Mouse (Mus musculus): ENCODE measurements at regions not wholly inside any gene's neighbourhood (a gene's known extent, or its start where the extent isn't known, plus 50 kb on each side); places are given as distances from the start of the nearest gene placed in this dataset.

DNA sequence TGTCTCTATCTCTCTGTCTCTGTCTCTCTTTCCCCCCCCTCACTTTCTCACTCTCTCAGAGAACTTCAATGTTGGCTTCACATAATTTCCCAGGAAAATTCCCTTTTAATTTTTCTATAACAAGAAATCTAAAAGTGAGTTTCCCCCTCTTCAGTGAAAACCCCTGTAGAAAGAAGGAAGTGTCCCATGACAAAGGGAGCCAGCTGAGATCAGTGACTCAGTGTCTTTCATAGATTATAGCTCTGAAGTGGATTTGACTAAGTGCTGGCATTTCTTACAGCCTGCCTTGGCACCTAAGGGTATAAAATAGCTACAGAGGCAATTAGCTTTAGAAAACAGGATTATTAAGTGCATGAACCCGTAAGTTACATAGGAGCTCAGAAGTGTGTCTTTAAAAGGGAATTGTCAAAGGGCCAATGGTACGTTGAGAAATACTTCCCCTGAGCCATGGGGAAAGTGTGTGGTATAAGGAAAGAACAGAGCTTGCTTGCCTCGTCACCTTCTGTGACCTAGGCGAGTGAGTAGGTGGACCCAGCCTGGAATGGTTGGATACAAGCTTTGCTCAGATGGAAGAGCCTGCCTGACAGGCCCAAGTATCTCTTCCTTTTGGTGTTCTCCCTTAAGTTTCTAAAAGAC is 137.3 kb upstream of the Prdm1 start:
- Histone ChIP-seq H3ac (ENCODE audit: control insufficient read depth, insufficient read length, low read depth) (no peak overlapping the region), H3K4me3 (ENCODE audit: insufficient read depth, poor library complexity, severe bottlenecking) (no peak overlapping the region), H3K27me3 (ENCODE audit: control insufficient read depth, insufficient read depth, insufficient read length) (no peaks in the 10 kb centered on the region), H3K79me3 (ENCODE audit: low read depth) (no peaks in the 10 kb centered on the region), H3K36me3 (ENCODE audit: control insufficient read depth, insufficient read depth) (no peaks in the 10 kb centered on the region), H3K79me2 (ENCODE audit: control insufficient read depth, insufficient read depth) (no peaks in the 10 kb centered on the region)
- no peak for TF ChIP-seq MYOG (IDR thresholded peaks at IDR 0.05; ENCODE audit: control insufficient read depth, extremely low read depth, insufficient read length)
- TF ChIP-seq USF1 (IDR thresholded peaks at IDR 0.05; ENCODE audit: low read depth): no peak
- TF ChIP-seq MYOD1 (IDR thresholded peaks at IDR 0.05; ENCODE audit: control insufficient read depth, insufficient read length, low read depth): no peak
- TF ChIP-seq CEBPB (IDR thresholded peaks at IDR 0.05; ENCODE audit: low read depth): no peak
- no peak for TF ChIP-seq CTCF (IDR thresholded peaks at IDR 0.05; ENCODE audit: control insufficient read depth, insufficient read depth, insufficient read length)
- TF ChIP-seq FOSL1 (IDR thresholded peaks at IDR 0.05; ENCODE audit: insufficient read depth, low read length, poor library complexity, severe bottlenecking): no peak

GRCm38 (mm10) chr10:44659499-44659898 is 131.2 kb upstream of the Prdm1 start:
- Histone ChIP-seq H3K79me3 (ENCODE audit: low read depth) (no peaks in the 10 kb centered on the region), H3ac (ENCODE audit: control insufficient read depth, insufficient read length, low read depth) (no peak overlapping the region), H3K79me2 (ENCODE audit: control insufficient read depth, insufficient read depth) (no peaks in the 10 kb centered on the region), H3K36me3 (ENCODE audit: control insufficient read depth, insufficient read depth) (no peaks in the 10 kb centered on the region), H3K4me3 (ENCODE audit: insufficient read depth, poor library complexity, severe bottlenecking) (no peak overlapping the region), H3K27me3 (ENCODE audit: control insufficient read depth, insufficient read depth, insufficient read length) (no peaks in the 10 kb centered on the region)
- TF ChIP-seq MYOD1 (IDR thresholded peaks at IDR 0.05; ENCODE audit: control insufficient read depth, insufficient read length, low read depth) (no peak), CEBPB (IDR thresholded peaks at IDR 0.05; ENCODE audit: low read depth) (no peak), CTCF (IDR thresholded peaks at IDR 0.05; ENCODE audit: control insufficient read depth, insufficient read depth, insufficient read length) (no peak), FOSL1 (IDR thresholded peaks at IDR 0.05; ENCODE audit: insufficient read depth, low read length, poor library complexity, severe bottlenecking) (no peak), MAX (IDR thresholded peaks at IDR 0.05) (no peak), USF1 (IDR thresholded peaks at IDR 0.05; ENCODE audit: low read depth) (no peak), MYOG (IDR thresholded peaks at IDR 0.05; ENCODE audit: control insufficient read depth, extremely low read depth, insufficient read length) (no peak)

DNA sequence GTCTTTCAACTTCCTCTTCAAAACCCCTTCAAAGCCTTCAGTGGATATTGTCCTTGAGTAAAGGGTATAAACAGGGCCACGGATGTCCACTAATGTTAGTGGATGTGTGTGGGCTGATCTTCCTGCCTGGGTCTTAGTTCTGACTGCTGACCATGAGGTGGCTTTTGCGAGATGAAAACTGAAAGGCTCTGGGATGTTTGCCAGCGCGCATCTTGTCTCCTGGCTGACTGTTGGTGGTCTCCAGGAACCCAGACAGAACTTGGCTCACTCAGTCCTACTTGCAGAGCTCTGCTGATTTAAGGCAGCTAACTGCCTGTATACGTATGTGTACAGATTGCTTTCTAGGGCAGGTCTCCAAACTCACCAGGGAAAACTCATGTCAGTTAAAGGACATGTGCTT is 125.5 kb upstream of the Prdm1 start:
- no peaks in the 10 kb centered on the region for H3K79me2 ChIP-seq (ENCODE audit: control insufficient read depth, insufficient read depth)
- no peak overlapping the region for H3ac ChIP-seq (ENCODE audit: control insufficient read depth, insufficient read length, low read depth)
- TF ChIP-seq CTCF (IDR thresholded peaks at IDR 0.05; ENCODE audit: control insufficient read depth, insufficient read depth, insufficient read length) (no peak), MAX (IDR thresholded peaks at IDR 0.05) (no peak), CEBPB (IDR thresholded peaks at IDR 0.05; ENCODE audit: low read depth) (no peak), FOSL1 (IDR thresholded peaks at IDR 0.05; ENCODE audit: insufficient read depth, low read length, poor library complexity, severe bottlenecking) (no peak)
- H3K79me3 ChIP-seq (ENCODE audit: low read depth): no peaks in the 10 kb centered on the region
- H3K36me3 ChIP-seq (ENCODE audit: control insufficient read depth, insufficient read depth): no peaks in the 10 kb centered on the region
- no peaks in the 10 kb centered on the region for H3K27me3 ChIP-seq (ENCODE audit: control insufficient read depth, insufficient read depth, insufficient read length)
- H3K4me3 ChIP-seq (ENCODE audit: insufficient read depth, poor library complexity, severe bottlenecking): no peak overlapping the region

- H3K79me3 ChIP-seq (ENCODE audit: low read depth): no peaks in the 10 kb centered on the region
- no peak for TF ChIP-seq MYOD1 (IDR thresholded peaks at IDR 0.05; ENCODE audit: control insufficient read depth, insufficient read length, low read depth)
- no peak for TF ChIP-seq CEBPB (IDR thresholded peaks at IDR 0.05; ENCODE audit: low read depth)
- no peak for TF ChIP-seq USF1 (IDR thresholded peaks at IDR 0.05; ENCODE audit: low read depth)
- TF ChIP-seq MAX (IDR thresholded peaks at IDR 0.05): no peak
- no peak for TF ChIP-seq MYOG (IDR thresholded peaks at IDR 0.05; ENCODE audit: control insufficient read depth, extremely low read depth, insufficient read length)
- TF ChIP-seq CTCF (IDR thresholded peaks at IDR 0.05; ENCODE audit: control insufficient read depth, insufficient read depth, insufficient read length): no peak
- no peak for TF ChIP-seq FOSL1 (IDR thresholded peaks at IDR 0.05; ENCODE audit: insufficient read depth, low read length, poor library complexity, severe bottlenecking)
- H3ac ChIP-seq (ENCODE audit: control insufficient read depth, insufficient read length, low read depth): no peak overlapping the region
- H3K27me3 ChIP-seq (ENCODE audit: control insufficient read depth, insufficient read depth, insufficient read length): no peaks in the 10 kb centered on the region
- H3K4me3 ChIP-seq (ENCODE audit: insufficient read depth, poor library complexity, severe bottlenecking): no peak overlapping the region
- no peaks in the 10 kb centered on the region for H3K36me3 ChIP-seq (ENCODE audit: control insufficient read depth, insufficient read depth)
- H3K79me2 ChIP-seq (ENCODE audit: control insufficient read depth, insufficient read depth): no peaks in the 10 kb centered on the region
Measured at GRCm38 (mm10) chr10:44647021-44647420, 118.7 kb upstream of the Prdm1 start.

GRCm38 (mm10) chr10:44646615-44647014 is 118.3 kb upstream of the Prdm1 start:
- H3ac ChIP-seq (ENCODE audit: control insufficient read depth, insufficient read length, low read depth): no peak overlapping the region
- no peaks in the 10 kb centered on the region for H3K27me3 ChIP-seq (ENCODE audit: control insufficient read depth, insufficient read depth, insufficient read length)
- TF ChIP-seq CEBPB (IDR thresholded peaks at IDR 0.05; ENCODE audit: low read depth) (no peak), MYOD1 (IDR thresholded peaks at IDR 0.05; ENCODE audit: control insufficient read depth, insufficient read length, low read depth) (no peak), CTCF (IDR thresholded peaks at IDR 0.05; ENCODE audit: control insufficient read depth, insufficient read depth, insufficient read length) (no peak), USF1 (IDR thresholded peaks at IDR 0.05; ENCODE audit: low read depth) (no peak), FOSL1 (IDR thresholded peaks at IDR 0.05; ENCODE audit: insufficient read depth, low read length, poor library complexity, severe bottlenecking) (no peak), MAX (IDR thresholded peaks at IDR 0.05) (no peak), MYOG (IDR thresholded peaks at IDR 0.05; ENCODE audit: control insufficient read depth, extremely low read depth, insufficient read length) (no peak)
- no peak overlapping the region for H3K4me3 ChIP-seq (ENCODE audit: insufficient read depth, poor library complexity, severe bottlenecking)
- H3K36me3 ChIP-seq (ENCODE audit: control insufficient read depth, insufficient read depth): no peaks in the 10 kb centered on the region
- H3K79me3 ChIP-seq (ENCODE audit: low read depth): no peaks in the 10 kb centered on the region
- no peaks in the 10 kb centered on the region for H3K79me2 ChIP-seq (ENCODE audit: control insufficient read depth, insufficient read depth)

- TF ChIP-seq FOSL1 (IDR thresholded peaks at IDR 0.05; ENCODE audit: insufficient read depth, low read length, poor library complexity, severe bottlenecking): no peak
- TF ChIP-seq CEBPB (IDR thresholded peaks at IDR 0.05; ENCODE audit: low read depth): no peak
- no peak for TF ChIP-seq USF1 (IDR thresholded peaks at IDR 0.05; ENCODE audit: low read depth)
- TF ChIP-seq MYOG (IDR thresholded peaks at IDR 0.05; ENCODE audit: control insufficient read depth, extremely low read depth, insufficient read length): no peak
- TF ChIP-seq CTCF (IDR thresholded peaks at IDR 0.05; ENCODE audit: control insufficient read depth, insufficient read depth, insufficient read length): no peak
- no peak for TF ChIP-seq MYOD1 (IDR thresholded peaks at IDR 0.05; ENCODE audit: control insufficient read depth, insufficient read length, low read depth)
- no peak for TF ChIP-seq MAX (IDR thresholded peaks at IDR 0.05)
- Histone ChIP-seq H3ac (ENCODE audit: control insufficient read depth, insufficient read length, low read depth) (no peak overlapping the region), H3K4me3 (ENCODE audit: insufficient read depth, poor library complexity, severe bottlenecking) (no peak overlapping the region), H3K36me3 (ENCODE audit: control insufficient read depth, insufficient read depth) (no peaks in the 10 kb centered on the region), H3K79me2 (ENCODE audit: control insufficient read depth, insufficient read depth) (no peaks in the 10 kb centered on the region), H3K27me3 (ENCODE audit: control insufficient read depth, insufficient read depth, insufficient read length) (no peaks in the 10 kb centered on the region), H3K79me3 (ENCODE audit: low read depth) (no peaks in the 10 kb centered on the region)
Measured at GRCm38 (mm10) chr10:44641616-44642015, 113.3 kb upstream of the Prdm1 start.
